Mouse (Mus musculus): ENCODE data around the gene Atg13. TPM values are rescaled to one million over a fixed set of nuclear protein-coding genes. Genes with fewer than 3 reads are reported as not detected.

Atg13 gene
- total and polyA plus RNA-seq, 2 experiments from 2014 or later: 18.2 to 21.2 TPM

DNA sequence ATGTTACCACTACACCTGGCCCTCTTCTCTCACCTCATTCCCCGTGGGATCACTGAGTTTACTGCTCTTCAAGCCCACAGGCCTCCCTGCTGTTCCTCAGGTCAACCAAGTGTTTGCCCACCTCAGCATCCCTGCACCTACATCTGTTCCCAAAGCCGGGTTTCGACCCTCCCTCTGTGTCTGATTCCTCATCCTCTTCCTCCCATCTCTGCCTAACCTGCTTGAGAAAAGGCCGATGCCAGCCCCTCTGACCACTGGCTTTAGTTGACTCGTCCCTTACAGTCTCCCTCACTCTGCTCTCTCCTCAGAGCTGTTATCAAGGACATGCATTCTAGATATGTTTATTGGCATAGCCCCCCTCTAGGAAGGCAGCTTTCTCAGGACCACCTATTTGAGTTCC is 82.9 kb downstream of the Atg13 start:
- 77% methylated on average over 5 of the region's 5 CpGs for WGBS
- DNase-seq (ENCODE audit: low spot score) (no peak), ATAC-seq (ENCODE audit: insufficient read depth, low read depth) (no peak)
- Histone ChIP-seq H3K27ac (ENCODE audit: low read depth) (no peak overlapping the region), H3K27me3 (ENCODE audit: control insufficient read depth, insufficient read depth, low read length) (no peaks in the 10 kb centered on the region), H3K4me3 (ENCODE audit: low read depth, low read length) (no peak overlapping the region), H3K36me3 (replicated peaks; ENCODE audit: control insufficient read depth, insufficient read depth, low read length) (peaks cover 2% of the 10 kb centered on the region), H3K4me1 (ENCODE audit: control insufficient read depth, insufficient read depth) (no peaks in the 10 kb centered on the region), H3K9ac (replicated peaks; ENCODE audit: low read depth, low read length) (no peak overlapping the region), H3K9me3 (replicated peaks; ENCODE audit: control insufficient read depth, low read length) (no peaks in the 10 kb centered on the region), H3K4me2 (ENCODE audit: low read depth, low read length) (no peak overlapping the region)
- TF ChIP-seq CTCF (IDR thresholded peaks at IDR 0.05; ENCODE audit: low read depth): no peak
- no peak for TF ChIP-seq EP300 (IDR thresholded peaks at IDR 0.05; ENCODE audit: low read depth)

Other genes starting within 250 kb of the Atg13 start
- gene Ckap5, start 183.8 kb downstream of the Atg13 start, total RNA-seq (2014; rRNA removed; ENCODE audit: low replicate concordance): 39.7 and 58.5 TPM in 2 replicates
- 36.8 and 41.2 TPM in 2 replicates for gene Ckap5, start 183.8 kb downstream of the Atg13 start, polyA plus RNA-seq (2015; fragmentation: Nextera tagmentation; extraction: Ambion mirVana)
- 0.08 and 1.1 TPM in 2 replicates for gene F2, start 74.2 kb downstream of the Atg13 start, total RNA-seq (2014; rRNA removed; ENCODE audit: low replicate concordance)
- 0.12 TPM in 1 of 2 replicates, not detected in the other for gene F2, start 74.2 kb downstream of the Atg13 start, polyA plus RNA-seq (2015; fragmentation: Nextera tagmentation; extraction: Ambion mirVana)
- gene Zfp408, start 60.8 kb downstream of the Atg13 start, total RNA-seq (2014; rRNA removed; ENCODE audit: low replicate concordance): 11.1 and 17.4 TPM in 2 replicates
- gene Zfp408, start 60.8 kb downstream of the Atg13 start, polyA plus RNA-seq (2015; fragmentation: Nextera tagmentation; extraction: Ambion mirVana): 3.6 and 4.0 TPM in 2 replicates
- gene Arhgap1, start 60.7 kb downstream of the Atg13 start, total RNA-seq (2014; rRNA removed; ENCODE audit: low replicate concordance): 85.7 and 109 TPM in 2 replicates
- gene Arhgap1, start 60.7 kb downstream of the Atg13 start, polyA plus RNA-seq (2015; fragmentation: Nextera tagmentation; extraction: Ambion mirVana): 73.9 and 76.5 TPM in 2 replicates
- gene Harbi1, start 276 bp upstream of the Atg13 start, total RNA-seq (2014; rRNA removed; ENCODE audit: low replicate concordance): 6.3 and 27.6 TPM in 2 replicates
- gene Harbi1, start 276 bp upstream of the Atg13 start, polyA plus RNA-seq (2015; fragmentation: Nextera tagmentation; extraction: Ambion mirVana): 10.0 and 11.1 TPM in 2 replicates
- gene Ambra1, start 19.6 kb upstream of the Atg13 start, total RNA-seq (2014; rRNA removed; ENCODE audit: low replicate concordance): 14.8 and 23.0 TPM in 2 replicates
- gene Ambra1, start 19.6 kb upstream of the Atg13 start, polyA plus RNA-seq (2015; fragmentation: Nextera tagmentation; extraction: Ambion mirVana): 5.5 and 6.0 TPM in 2 replicates
- gene Chrm4, start 216.7 kb upstream of the Atg13 start, total RNA-seq (2014; rRNA removed; ENCODE audit: low replicate concordance): 0.27 TPM in 1 of 2 replicates, not detected in the other
- gene Chrm4, start 216.7 kb upstream of the Atg13 start, polyA plus RNA-seq (2015; fragmentation: Nextera tagmentation; extraction: Ambion mirVana): not detected in 2 replicates
- gene Mdk, start 221.7 kb upstream of the Atg13 start, total RNA-seq (2014; rRNA removed; ENCODE audit: low replicate concordance): 18.5 and 48.2 TPM in 2 replicates
- 100 and 119 TPM in 2 replicates for gene Mdk, start 221.7 kb upstream of the Atg13 start, polyA plus RNA-seq (2015; fragmentation: Nextera tagmentation; extraction: Ambion mirVana)
- gene Gm9821, start 235.1 kb upstream of the Atg13 start, total RNA-seq (2014; rRNA removed; ENCODE audit: low replicate concordance): not detected in 2 replicates
- gene Gm9821, start 235.1 kb upstream of the Atg13 start, polyA plus RNA-seq (2015; fragmentation: Nextera tagmentation; extraction: Ambion mirVana): 0.89 and 0.93 TPM in 2 replicates